Mouse (Mus musculus) induced T-regulatory cell, adult 2 months (primary cell): ENCODE results near the gene Tex9.
"Not testable (repeated sequence)": the region's sequence is repeated elsewhere in the genome, so short reads cannot be mapped to it uniquely, and the experiment has no call there.

Experiments used
- DNase-seq: peaks from one replicate; pipeline ENCODE4 v3.0.0-alpha.2; 2012; ENCODE audit warnings: low read depth

Gene Tex9

GRCm38 (mm10) chr9:72479276-72479675 lies 12.7 kb downstream of the Tex9 start:
- DNase-seq = no peak

DNA sequence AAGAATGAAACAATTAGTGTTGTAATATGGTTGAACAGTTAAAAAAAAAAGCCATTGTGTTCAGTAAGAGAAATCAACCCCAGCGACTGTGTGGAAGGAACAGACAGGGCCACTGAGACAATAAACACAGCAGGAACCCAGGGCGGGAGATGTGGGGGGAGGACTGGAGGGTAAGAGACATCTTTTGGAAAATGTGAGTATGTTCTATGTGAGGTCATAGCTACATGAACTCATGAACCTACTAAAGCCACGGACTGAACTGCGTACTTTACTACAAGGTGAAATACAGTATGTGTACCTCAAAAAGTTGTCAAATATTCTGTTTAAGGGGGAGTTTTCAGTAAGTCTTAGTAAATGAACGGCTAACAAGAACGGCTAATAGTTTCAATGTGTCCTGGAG lies 14.7 kb downstream of the Tex9 start:
- no peak for DNase-seq

DNA sequence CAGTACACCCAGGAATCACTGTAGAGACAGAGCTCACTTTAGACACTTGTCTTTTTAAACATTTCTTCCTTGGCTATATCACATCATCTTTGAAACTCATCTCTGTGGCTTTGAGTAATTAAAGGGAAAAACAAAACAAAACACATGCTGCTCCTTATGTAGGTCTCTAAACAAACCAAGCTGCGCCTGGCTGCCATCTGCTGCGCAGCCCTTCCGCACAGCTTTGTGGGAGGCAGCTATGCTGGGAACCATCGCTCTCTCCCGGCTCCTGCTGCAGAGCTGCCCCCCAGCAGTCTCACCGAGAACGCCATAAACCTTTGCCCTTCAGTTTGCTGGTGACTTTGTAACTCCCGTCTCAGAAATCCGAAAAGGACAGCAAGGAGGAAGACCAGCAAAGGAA lies 16.5 kb downstream of the Tex9 start:
- no peak for DNase-seq

DNA sequence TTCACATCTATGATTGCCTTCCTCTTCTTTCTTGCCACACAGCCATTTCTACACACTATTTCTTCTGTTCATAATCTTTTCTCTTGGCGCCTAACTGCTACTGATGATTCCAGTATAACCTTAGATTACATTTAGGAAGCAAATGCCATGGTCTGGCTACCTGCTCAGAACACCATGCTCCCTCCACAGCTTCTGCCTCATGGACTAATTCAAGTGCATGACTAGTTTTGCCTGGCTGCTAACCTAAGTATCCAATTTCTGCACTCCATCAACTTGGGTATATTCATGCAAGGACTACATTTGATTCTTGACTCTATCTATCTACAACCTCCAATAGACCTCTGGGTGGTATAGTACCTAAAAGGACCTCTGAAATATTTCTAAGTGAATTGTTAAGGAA lies 22.2 kb downstream of the Tex9 start:
- DNase-seq = no peak

DNA sequence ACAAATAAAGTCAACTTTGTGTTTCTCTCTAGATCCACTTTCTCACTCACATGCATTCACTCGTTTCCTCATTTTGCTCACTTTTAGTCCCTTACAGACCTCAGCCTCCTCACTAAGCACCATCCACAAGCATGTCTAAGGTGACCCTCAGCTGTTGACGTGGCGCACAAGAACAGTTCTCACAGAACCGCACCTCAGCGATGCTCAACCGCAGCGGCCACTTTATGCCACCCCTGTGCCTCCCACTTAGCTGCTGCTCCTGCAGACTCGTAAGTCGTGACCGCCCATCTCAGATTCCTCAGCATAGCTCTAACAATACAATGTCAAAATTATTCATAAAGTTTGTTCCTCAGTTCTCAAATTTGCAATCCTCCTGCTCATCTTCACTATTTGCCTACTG lies 23.4 kb downstream of the Tex9 start:
- no peak for DNase-seq

GRCm38 (mm10) chr9:72467551-72468407 lies 24.2 kb downstream of the Tex9 start:
- peak; percentile 79 for DNase-seq

- peak; percentile 78 for DNase-seq
Measured at GRCm38 (mm10) chr9:72465754-72466181, 26.2 kb downstream of the Tex9 start.

- no peak for DNase-seq
Measured at GRCm38 (mm10) chr9:72464806-72465205, 27.2 kb downstream of the Tex9 start.

DNA sequence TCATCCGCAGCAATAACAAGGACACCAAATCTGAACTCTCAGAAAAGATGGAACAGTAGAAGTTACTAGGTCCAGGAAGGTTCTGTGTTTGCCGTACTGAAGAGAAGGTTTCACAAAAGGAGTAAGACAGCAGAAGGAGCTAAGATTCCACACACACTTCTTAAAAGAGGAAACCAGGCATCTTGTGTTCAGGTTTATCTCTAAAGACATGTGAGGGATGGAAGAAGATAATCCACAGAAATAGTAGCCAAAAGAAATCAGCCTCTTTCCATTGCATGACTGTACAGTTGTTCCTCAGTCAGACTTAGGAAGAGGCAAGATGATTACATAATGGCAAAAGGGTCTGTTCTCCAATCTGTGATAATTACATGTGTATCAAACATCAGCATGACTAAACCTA lies 29.6 kb downstream of the Tex9 start:
- no peak for DNase-seq

DNA sequence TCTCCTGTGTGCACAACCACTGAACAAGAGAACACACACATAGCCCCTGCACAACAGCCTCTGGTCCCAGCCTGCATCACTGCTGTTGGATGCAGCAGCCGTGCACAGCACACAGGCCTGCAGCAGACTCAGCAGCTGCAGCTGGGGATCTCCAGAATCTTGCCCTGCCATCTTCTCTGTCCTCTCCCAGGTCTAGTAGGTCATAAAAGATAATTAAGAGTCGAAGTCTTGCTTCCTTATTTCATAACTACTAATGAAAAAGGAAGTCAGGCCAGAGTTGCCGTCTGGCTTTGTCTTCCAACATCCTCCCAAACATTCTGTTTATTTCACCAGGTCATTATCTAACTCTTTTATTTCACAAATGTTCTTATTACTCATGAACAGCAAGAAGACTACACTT lies 31.2 kb downstream of the Tex9 start:
- no peak for DNase-seq

DNA sequence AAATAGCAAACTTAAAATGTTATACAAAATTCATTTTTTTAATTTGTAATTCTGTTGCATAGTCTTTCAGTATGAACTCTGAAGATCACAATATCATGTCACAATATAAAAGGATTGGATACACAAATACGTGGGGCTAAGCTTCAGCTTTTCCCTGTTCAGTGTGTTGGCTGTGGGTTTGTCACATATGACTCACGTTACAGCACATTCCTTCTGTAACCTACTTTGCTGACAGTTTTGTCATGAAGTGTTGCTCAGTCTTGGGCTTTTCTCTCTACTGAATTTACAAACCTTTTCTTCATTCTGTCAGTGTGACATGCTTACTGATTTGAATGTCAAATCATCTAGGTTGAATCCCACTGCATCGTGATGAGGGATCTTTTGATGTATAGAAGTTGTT lies 32.3 kb downstream of the Tex9 start:
- no peak for DNase-seq

- peak; percentile 80 for DNase-seq
Measured at GRCm38 (mm10) chr9:72458233-72458632, 33.8 kb downstream of the Tex9 start.

DNA sequence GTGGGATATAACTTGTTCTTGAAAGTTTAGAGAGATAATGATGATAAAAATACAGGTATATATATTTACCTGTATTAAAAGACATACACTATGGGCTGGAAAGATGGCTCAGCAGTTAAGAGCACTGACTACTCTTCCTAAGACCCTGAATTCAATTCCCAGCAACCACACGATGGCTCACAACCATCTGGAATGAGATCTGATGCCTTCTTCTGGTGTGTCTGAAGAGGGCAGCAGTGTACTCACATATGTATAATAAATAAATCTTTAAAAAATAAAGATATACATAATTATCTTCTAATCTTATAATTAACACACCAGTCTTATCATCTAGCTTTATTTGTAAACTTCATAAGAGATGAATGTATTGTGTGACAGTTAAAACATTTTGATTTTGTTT lies 35.6 kb downstream of the Tex9 start:
- no peak for DNase-seq

- not testable (repeated sequence) for DNase-seq
Measured at GRCm38 (mm10) chr9:72454281-72454680, 37.7 kb downstream of the Tex9 start.

DNA sequence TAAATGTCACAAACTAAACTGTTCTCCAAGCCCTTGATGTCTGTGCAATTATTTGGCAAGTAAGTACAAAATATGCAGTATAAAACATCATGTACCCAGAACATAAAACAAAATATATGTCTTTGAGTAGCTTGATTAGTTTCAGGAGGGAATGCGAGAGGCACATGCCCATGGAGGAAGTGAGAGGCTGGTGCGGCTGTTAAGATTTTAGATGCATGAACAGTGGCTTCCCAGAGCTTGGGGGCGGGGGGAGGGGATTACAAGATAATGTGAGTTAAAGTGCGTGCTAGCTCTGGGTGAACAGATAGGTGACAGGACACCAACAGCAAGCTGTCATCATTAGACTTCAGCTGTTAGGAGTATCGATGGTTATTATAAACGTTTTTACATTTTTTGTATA lies 40.9 kb downstream of the Tex9 start:
- no peak for DNase-seq

DNA sequence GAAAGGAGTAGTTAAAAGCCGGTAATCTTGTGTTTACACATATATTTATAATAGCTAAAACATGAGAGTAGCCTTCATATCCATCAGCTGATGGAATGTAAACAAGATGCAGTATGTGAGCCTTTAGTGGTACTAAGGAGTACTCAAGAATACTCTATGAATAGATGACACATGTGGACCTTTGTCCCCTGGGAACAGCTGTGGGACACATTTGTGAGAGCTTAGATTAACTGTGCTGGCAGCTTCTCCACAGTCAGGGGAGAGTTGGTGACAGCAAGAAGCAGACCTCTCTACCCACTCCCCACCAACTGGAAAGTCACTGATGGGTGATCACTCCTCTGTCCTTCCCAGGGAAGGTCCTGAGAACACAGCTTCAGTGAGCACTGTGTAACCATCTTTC lies 41.6 kb downstream of the Tex9 start:
- DNase-seq = no peak

- no peak for DNase-seq
Measured at GRCm38 (mm10) chr9:72449841-72450240, 42.2 kb downstream of the Tex9 start.

- DNase-seq = peak; percentile 87
Measured at GRCm38 (mm10) chr9:72449367-72449766, 42.6 kb downstream of the Tex9 start.

GRCm38 (mm10) chr9:72448026-72448425 lies 44.0 kb downstream of the Tex9 start:
- DNase-seq = peak; percentile 86

- DNase-seq = no peak
Measured at GRCm38 (mm10) chr9:72441927-72442715, 49.9 kb downstream of the Tex9 start.

DNA sequence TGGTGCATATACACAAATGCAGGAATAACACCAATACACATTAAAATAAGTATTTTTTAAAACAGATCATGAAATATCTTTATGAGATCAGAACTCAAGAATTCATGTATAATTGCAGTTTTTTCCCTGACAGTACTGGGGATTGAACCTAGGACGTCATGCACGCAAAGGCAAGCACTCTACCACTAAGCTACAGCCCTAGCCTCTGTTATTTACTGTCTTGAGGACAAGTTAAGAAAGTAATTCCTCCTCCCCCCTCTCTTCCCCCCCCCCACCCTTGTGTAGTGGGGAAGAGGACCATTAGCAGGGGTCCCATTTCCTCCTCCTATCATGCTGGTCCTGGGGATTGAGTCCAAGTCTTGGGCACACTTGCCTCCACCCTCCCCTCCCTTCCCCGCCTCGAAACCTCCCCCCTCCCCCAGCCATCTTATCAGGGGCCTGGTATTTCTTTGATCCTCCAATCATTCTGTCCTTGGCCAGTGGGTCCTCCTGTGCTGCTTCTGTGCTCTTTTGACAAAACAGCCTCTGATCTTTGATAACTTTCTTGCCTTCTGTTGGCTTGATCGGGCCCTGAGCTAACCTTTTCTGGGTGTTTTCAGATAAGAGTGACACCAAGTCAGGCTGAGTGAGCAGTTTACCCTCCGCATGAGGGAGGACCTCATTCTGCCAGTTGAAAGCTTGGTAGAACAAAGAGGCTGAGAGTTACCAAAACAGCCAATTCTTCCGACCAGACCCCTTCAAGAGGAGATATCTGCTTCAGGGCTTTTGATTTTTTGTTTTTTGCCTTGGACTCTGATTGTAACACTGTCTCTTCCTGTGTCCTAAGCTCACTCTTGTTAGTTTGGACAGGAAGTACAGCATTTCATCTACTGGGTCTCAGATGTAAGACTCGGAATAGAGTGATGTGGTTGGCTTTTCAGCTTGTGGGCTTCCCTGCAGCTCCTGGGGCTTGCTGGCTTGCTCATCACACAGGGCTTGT lies 50.8 kb downstream of the Tex9 start:
- peak; percentile 42 for DNase-seq

DNA sequence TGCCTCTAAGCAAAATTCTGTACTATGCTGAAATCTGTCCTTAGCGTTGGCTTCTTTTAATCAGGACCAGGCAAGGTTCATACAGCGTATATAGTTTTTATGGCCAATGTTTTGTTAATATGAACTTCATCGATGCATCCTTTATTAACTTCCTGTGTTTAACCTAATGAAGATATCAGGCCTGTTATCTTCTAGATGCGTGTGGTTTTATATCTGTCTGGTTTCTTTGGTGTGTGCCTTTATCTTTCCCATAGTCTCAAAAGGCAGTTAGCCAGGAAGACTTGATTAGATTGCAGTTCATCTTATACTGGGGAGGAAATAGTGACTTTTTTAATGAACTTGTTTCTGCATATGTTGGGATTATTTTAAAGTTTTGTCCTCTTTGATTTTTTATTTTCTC lies 51.7 kb downstream of the Tex9 start:
- peak; percentile 35 for DNase-seq
